Comparison of ENCODE assay signal across 9 mouse cellular contexts in the genomic region with DNA sequence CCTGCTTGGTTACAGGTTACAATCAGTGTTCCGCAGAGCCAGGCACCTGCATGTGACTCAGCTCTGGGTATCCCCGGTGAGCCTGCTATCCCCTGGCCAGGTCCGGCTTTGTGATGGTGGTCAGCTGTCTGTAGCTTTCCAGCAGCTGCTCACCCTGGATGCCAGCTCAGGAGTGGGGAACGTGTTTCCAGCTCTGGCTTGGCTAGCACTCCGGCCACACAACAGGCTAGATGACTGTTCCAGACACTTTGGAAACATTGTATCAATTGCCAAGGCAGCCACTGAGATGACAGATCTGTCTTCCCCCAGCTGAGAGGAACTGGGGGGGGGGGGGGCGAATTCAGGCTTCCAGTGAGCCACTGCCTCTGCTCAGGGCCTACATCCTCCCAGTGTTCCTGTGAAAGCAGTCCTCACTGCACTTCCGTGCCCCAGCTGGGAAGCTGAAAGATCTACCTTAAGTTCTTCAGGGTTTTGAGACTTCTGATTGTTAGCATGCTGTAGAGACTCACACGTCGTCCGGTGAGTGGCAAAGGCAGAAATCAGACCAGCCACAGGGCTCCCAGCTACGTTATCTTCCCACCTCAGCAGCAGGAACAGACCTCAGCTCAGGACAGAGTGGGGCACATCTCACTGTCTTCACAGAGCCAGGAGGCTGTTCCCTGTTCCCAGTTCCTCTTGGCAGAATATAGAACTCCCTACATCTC.
DNase-seq lines count a peak whose midpoint lies in the region; ATAC-seq lines count a peak whose summit lies in the region.
"Had no signal": no experiment of that assay in that cellular context is flagged by ENCODE, and none has a peak within 500 bp of the region (broad histone marks: within the 10 kb centered on the region; RNA-seq: fewer than 3 reads in every experiment).

No protein-coding gene starts in this region.

- no peak overlapping the region for H3K4me3 ChIP-seq in liver, embryonic 13.5 days (replicated peaks)

- no peak overlapping the region for H3K4me2 ChIP-seq in liver, embryonic 13.5 days

- peak; percentile 52 for DNase-seq in cerebellum, adult 11-12 months
- no peak for DNase-seq in cerebellum, adult 8-10 months
- DNase-seq in 416B (ENCODE audit: low read depth) = peak; percentile 32
- peak; percentile 74 for DNase-seq in heart, adult 8-10 months (ENCODE audit: low spot score)
- DNase-seq in liver, embryonic 13.5 days = peak; percentile 31
- no peak for DNase-seq in kidney, postnatal 14 days
- DNase-seq in layer of hippocampus, adult 11-12 months (ENCODE audit: low spot score) = no peak
- no peak for DNase-seq in kidney, postnatal 10 days

- H3K27me3 ChIP-seq in liver, embryonic 13.5 days = no peaks in the 10 kb centered on the region

- H3K36me3 ChIP-seq in liver, embryonic 13.5 days = peaks cover 10% of the 10 kb centered on the region

- peak; percentile 73 for ATAC-seq in liver, embryonic 13.5 days (ENCODE audit: low read depth)

- no peak overlapping the region for H3K9ac ChIP-seq in liver, embryonic 13.5 days

- H3K4me1 ChIP-seq in liver, embryonic 13.5 days (replicated peaks) = peaks cover 72% of the 10 kb centered on the region

- peak overlapping the region; percentile 62 for H3K27ac ChIP-seq in liver, embryonic 13.5 days
- H3K27ac ChIP-seq: macrophage had no signal

- H3K9me3 ChIP-seq in liver, embryonic 13.5 days (replicated peaks) = no peaks in the 10 kb centered on the region

- 25% methylated on average over 11 of the region's 11 CpGs for WGBS in liver, embryonic 13.5 days (ENCODE audit: insufficient replicate concordance)

Comparison
In these comparisons a context has a peak if more than half of its experiments do, and no peak if none do; other contexts are left out.
1. DNase-seq: peak in cerebellum, adult 11-12 months (single experiment), 416B (single experiment), heart, adult 8-10 months (single experiment) and liver, embryonic 13.5 days (single experiment); none in cerebellum, adult 8-10 months (single experiment), kidney, postnatal 14 days (single experiment), layer of hippocampus, adult 11-12 months (single experiment) and kidney, postnatal 10 days (single experiment).